Mouse (Mus musculus): ENCODE measurements around the gene Tmem189. TPM values are rescaled to one million over a fixed set of nuclear protein-coding genes. Genes with fewer than 3 reads are reported as not detected.

Tmem189 gene
- polyA plus RNA-seq, 1 experiment from 2014 or later, result 30.5 TPM

DNA sequence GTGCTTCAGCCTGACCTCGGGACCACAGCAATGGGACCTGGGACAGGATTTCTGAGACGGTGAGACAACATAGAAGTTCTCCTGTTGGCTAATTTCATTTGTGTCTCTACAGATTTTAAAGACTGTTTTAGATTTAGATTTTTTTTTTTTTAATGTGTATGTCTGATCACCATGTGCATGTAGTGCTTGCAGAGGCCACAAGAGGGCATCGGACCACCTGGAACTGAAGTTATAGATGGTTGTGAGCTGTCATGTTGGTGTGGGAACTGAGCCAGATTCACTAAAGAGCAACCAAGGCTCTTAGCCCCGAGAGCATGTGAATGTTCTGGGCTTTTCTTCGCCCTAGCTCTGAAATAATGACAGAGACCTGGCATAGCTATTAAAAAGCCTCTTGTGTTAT is 9.0 kb downstream of the Tmem189 start:
- Histone ChIP-seq H3K27me3 (replicated peaks; ENCODE audit: control insufficient read depth, insufficient read depth, low read length) (peaks cover 4% of the 10 kb centered on the region; the same call in 1 of the 2 replicates), H3K9me3 (ENCODE audit: control insufficient read depth, low read length) (no peaks in the 10 kb centered on the region), H3K27ac (ENCODE audit: low read depth, low read length) (no peak overlapping the region), H3K9ac (ENCODE audit: low read depth, low read length) (no peak overlapping the region), H3K4me3 (ENCODE audit: low read depth, low read length) (no peak overlapping the region), H3K4me2 (no peak overlapping the region), H3K4me1 (replicated peaks; ENCODE audit: control insufficient read depth, insufficient read depth, low read length) (peaks cover 3% of the 10 kb centered on the region), H3K36me3 (ENCODE audit: control insufficient read depth, insufficient read depth, low read length) (no peaks in the 10 kb centered on the region)
- DNase-seq (ENCODE audit: low spot score) (no peak), ATAC-seq (replicated peaks; ENCODE audit: low FRiP score) (no peak)
- WGBS, result 49% methylated on average over 5 of the region's 5 CpGs

DNA sequence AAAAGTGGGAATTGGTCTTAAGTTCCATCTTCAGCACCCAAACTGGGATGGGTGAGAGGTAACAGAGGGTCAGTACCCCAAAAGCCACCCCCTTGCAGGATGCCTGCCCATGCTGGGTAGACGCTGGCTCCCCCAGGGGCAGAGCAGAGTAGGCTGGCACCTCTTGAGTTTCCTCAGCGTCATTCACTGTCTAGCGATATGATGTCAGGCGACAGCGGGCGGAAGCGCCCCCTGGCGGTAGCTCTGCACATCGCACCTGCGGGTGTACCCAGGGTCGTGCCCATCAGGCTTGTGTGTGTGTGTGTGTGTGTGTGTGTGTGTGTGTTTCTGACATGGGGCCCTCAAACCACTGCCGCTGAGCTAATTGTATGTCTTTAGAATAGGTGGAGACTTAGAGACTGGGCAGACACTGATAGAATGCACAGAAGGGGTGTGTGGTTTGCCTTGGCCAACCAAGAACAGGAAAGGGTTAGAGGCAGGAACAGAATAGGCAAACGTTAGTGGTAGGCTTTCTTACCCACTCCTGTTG is 9.7 kb downstream of the Tmem189 start:
- peak; percentile 83 for ATAC-seq (replicated peaks; ENCODE audit: low FRiP score)
- WGBS, result 2% methylated on average over 13 of the region's 13 CpGs

GRCm38 (mm10) chr2:167678600-167678999 is 11.0 kb downstream of the Tmem189 start:
- H3K4me3 ChIP-seq (ENCODE audit: low read depth, low read length), result no peak overlapping the region
- no peak overlapping the region for H3K4me2 ChIP-seq
- 41% methylated on average over 5 of the region's 5 CpGs for WGBS
- H3K27ac ChIP-seq (ENCODE audit: low read depth, low read length), result no peak overlapping the region
- H3K9me3 ChIP-seq (ENCODE audit: control insufficient read depth, low read length), result no peaks in the 10 kb centered on the region
- peaks cover 3% of the 10 kb centered on the region for H3K4me1 ChIP-seq (replicated peaks; ENCODE audit: control insufficient read depth, insufficient read depth, low read length)
- DNase-seq (ENCODE audit: low spot score), result no peak
- no peak for ATAC-seq (replicated peaks; ENCODE audit: low FRiP score)
- peaks cover 4% of the 10 kb centered on the region; the same call in 1 of the 2 replicates for H3K27me3 ChIP-seq (replicated peaks; ENCODE audit: control insufficient read depth, insufficient read depth, low read length)
- no peak overlapping the region for H3K9ac ChIP-seq (ENCODE audit: low read depth, low read length)
- H3K36me3 ChIP-seq (ENCODE audit: control insufficient read depth, insufficient read depth, low read length), result no peaks in the 10 kb centered on the region

More for the DNA sequence above, 9.7 kb downstream of the Tmem189 start:
- Histone ChIP-seq H3K27ac (ENCODE audit: low read depth, low read length) (no peak overlapping the region), H3K4me2 (no peak overlapping the region), H3K4me1 (replicated peaks; ENCODE audit: control insufficient read depth, insufficient read depth, low read length) (peaks cover 3% of the 10 kb centered on the region), H3K9me3 (ENCODE audit: control insufficient read depth, low read length) (no peaks in the 10 kb centered on the region), H3K4me3 (ENCODE audit: low read depth, low read length) (no peak overlapping the region), H3K27me3 (replicated peaks; ENCODE audit: control insufficient read depth, insufficient read depth, low read length) (peaks cover 4% of the 10 kb centered on the region; the same call in 1 of the 2 replicates), H3K36me3 (ENCODE audit: control insufficient read depth, insufficient read depth, low read length) (no peaks in the 10 kb centered on the region), H3K9ac (ENCODE audit: low read depth, low read length) (no peak overlapping the region)
- DNase-seq (ENCODE audit: low spot score), result peak; percentile 81

- WGBS, result 33% methylated on average over 14 of the region's 14 CpGs
- Histone ChIP-seq H3K27ac (ENCODE audit: low read depth, low read length) (no peak overlapping the region), H3K4me1 (replicated peaks; ENCODE audit: control insufficient read depth, insufficient read depth, low read length) (peaks cover 8% of the 10 kb centered on the region), H3K4me2 (no peak overlapping the region), H3K9me3 (ENCODE audit: control insufficient read depth, low read length) (no peaks in the 10 kb centered on the region), H3K36me3 (ENCODE audit: control insufficient read depth, insufficient read depth, low read length) (no peaks in the 10 kb centered on the region), H3K9ac (ENCODE audit: low read depth, low read length) (no peak overlapping the region), H3K27me3 (replicated peaks; ENCODE audit: control insufficient read depth, insufficient read depth, low read length) (peaks cover 4% of the 10 kb centered on the region; the same call in 1 of the 2 replicates), H3K4me3 (ENCODE audit: low read depth, low read length) (no peak overlapping the region)
- ATAC-seq (replicated peaks; ENCODE audit: low FRiP score), result no peak
- DNase-seq (ENCODE audit: low spot score), result no peak
Observed at GRCm38 (mm10) chr2:167675120-167675909, 14.3 kb downstream of the Tmem189 start.

DNA sequence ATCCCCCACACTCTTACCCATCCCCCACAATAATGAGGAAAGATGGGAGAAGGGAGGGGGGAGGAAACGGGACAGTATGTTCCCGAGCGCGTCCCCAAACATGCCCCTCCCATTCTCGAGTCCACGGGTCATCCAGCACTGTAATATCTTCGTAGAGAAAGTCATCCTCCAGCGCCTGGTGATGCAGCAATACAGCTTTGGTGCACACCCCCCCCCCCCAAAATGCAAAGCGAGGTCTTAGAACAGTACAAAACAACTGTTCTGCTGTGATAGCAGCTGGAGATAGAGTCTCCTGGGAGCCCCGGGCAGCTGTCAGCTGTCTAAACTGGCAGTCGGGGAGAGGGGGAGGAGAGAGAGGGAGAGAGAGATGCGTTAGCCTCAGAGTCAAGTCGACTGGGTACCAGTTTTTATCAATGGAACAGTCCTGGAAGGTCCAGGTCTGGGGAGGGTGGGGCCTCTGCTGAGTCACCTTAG is 17.4 kb downstream of the Tmem189 start:
- peak overlapping the region; percentile 46 for H3K4me2 ChIP-seq
- peak overlapping the region; percentile 66; the same call in 1 of the 2 replicates for H3K27ac ChIP-seq (ENCODE audit: low read depth, low read length)
- DNase-seq (ENCODE audit: low spot score), result no peak
- ATAC-seq (replicated peaks; ENCODE audit: low FRiP score), result peak; percentile 87
- peaks cover 2% of the 10 kb centered on the region; the same call in 1 of the 2 replicates for H3K27me3 ChIP-seq (replicated peaks; ENCODE audit: control insufficient read depth, insufficient read depth, low read length)
- peaks cover 5% of the 10 kb centered on the region for H3K4me1 ChIP-seq (replicated peaks; ENCODE audit: control insufficient read depth, insufficient read depth, low read length)
- H3K4me3 ChIP-seq (ENCODE audit: low read depth, low read length), result no peak overlapping the region
- H3K36me3 ChIP-seq (ENCODE audit: control insufficient read depth, insufficient read depth, low read length), result no peaks in the 10 kb centered on the region
- H3K9me3 ChIP-seq (ENCODE audit: control insufficient read depth, low read length), result no peaks in the 10 kb centered on the region
- H3K9ac ChIP-seq (ENCODE audit: low read depth, low read length), result no peak overlapping the region
- WGBS, result 20% methylated on average over 13 of the region's 13 CpGs

- 85% methylated on average over 5 of the region's 5 CpGs for WGBS
- Histone ChIP-seq H3K9ac (ENCODE audit: low read depth, low read length) (no peak overlapping the region), H3K4me2 (peak overlapping the region; percentile 12; the same call in 1 of the 2 replicates)
Observed at GRCm38 (mm10) chr2:167671101-167671633, 18.5 kb downstream of the Tmem189 start.

GRCm38 (mm10) chr2:167669398-167669797 is 20.2 kb downstream of the Tmem189 start:
- H3K9ac ChIP-seq (ENCODE audit: low read depth, low read length), result no peak overlapping the region
- H3K4me3 ChIP-seq (ENCODE audit: low read depth, low read length), result no peak overlapping the region
- no peak overlapping the region for H3K27ac ChIP-seq (ENCODE audit: low read depth, low read length)
- no peak overlapping the region for H3K4me2 ChIP-seq
- WGBS, result 70% methylated on average over 4 of the region's 4 CpGs
- DNase-seq (ENCODE audit: low spot score) (no peak), ATAC-seq (replicated peaks; ENCODE audit: low FRiP score) (no peak)
- H3K36me3 ChIP-seq (ENCODE audit: control insufficient read depth, insufficient read depth, low read length), result no peaks in the 10 kb centered on the region
- peaks cover 5% of the 10 kb centered on the region for H3K4me1 ChIP-seq (replicated peaks; ENCODE audit: control insufficient read depth, insufficient read depth, low read length)
- H3K27me3 ChIP-seq (replicated peaks; ENCODE audit: control insufficient read depth, insufficient read depth, low read length), result no peaks in the 10 kb centered on the region
- H3K9me3 ChIP-seq (ENCODE audit: control insufficient read depth, low read length), result no peaks in the 10 kb centered on the region

More at GRCm38 (mm10) chr2:167671101-167671633, 18.5 kb downstream of the Tmem189 start:
- Histone ChIP-seq H3K27ac (ENCODE audit: low read depth, low read length) (peak overlapping the region; percentile 66; the same call in 1 of the 2 replicates), H3K36me3 (ENCODE audit: control insufficient read depth, insufficient read depth, low read length) (no peaks in the 10 kb centered on the region), H3K4me3 (ENCODE audit: low read depth, low read length) (no peak overlapping the region), H3K9me3 (ENCODE audit: control insufficient read depth, low read length) (no peaks in the 10 kb centered on the region), H3K27me3 (replicated peaks; ENCODE audit: control insufficient read depth, insufficient read depth, low read length) (no peaks in the 10 kb centered on the region), H3K4me1 (replicated peaks; ENCODE audit: control insufficient read depth, insufficient read depth, low read length) (peaks cover 5% of the 10 kb centered on the region)
- ATAC-seq (replicated peaks; ENCODE audit: low FRiP score), result no peak
- DNase-seq (ENCODE audit: low spot score), result no peak

- Histone ChIP-seq H3K9ac (ENCODE audit: low read depth, low read length) (no peak overlapping the region), H3K9me3 (ENCODE audit: control insufficient read depth, low read length) (no peaks in the 10 kb centered on the region), H3K4me3 (ENCODE audit: low read depth, low read length) (no peak overlapping the region), H3K36me3 (ENCODE audit: control insufficient read depth, insufficient read depth, low read length) (no peaks in the 10 kb centered on the region), H3K4me2 (no peak overlapping the region), H3K27ac (ENCODE audit: low read depth, low read length) (no peak overlapping the region), H3K4me1 (replicated peaks; ENCODE audit: control insufficient read depth, insufficient read depth, low read length) (peaks cover 5% of the 10 kb centered on the region), H3K27me3 (replicated peaks; ENCODE audit: control insufficient read depth, insufficient read depth, low read length) (no peaks in the 10 kb centered on the region)
- 79% methylated on average over 5 of the region's 5 CpGs for WGBS
- no peak for DNase-seq (ENCODE audit: low spot score)
- ATAC-seq (replicated peaks; ENCODE audit: low FRiP score), result no peak
Observed at GRCm38 (mm10) chr2:167668426-167668825, 21.2 kb downstream of the Tmem189 start.
